Mouse (Mus musculus) stomach, embryonic 15.5 days (tissue): ENCODE measurements around the gene Kcnj12. TPM values are rescaled to one million over a fixed set of nuclear protein-coding genes. Genes with fewer than 3 reads are reported as not detected.

Source experiments
- ATAC-seq: fragments of 200-750 bp; cut with Nextera tagmentation; 2 replicates; pipeline ENCODE4 v1.8.0; 2017; ENCODE audit warnings: low read depth, moderate number of reproducible peaks, moderate TSS enrichment; ENCODE audit not compliant: insufficient read depth, low FRiP score
- H3K27ac ChIP-seq: fragments of 300-500 bp; sonication (generic); 2 replicates; pipeline ENCODE4 v1.5.1; 2015; ENCODE audit warnings: mild to moderate bottlenecking, inconsistent platforms
- H3K27me3 ChIP-seq: fragments of 300-500 bp; sonication (generic); replicated peaks from 2 replicates; pipeline ENCODE4 v1.6.1; 2015; ENCODE audit warnings: inconsistent platforms
- H3K36me3 ChIP-seq: fragments of 300-500 bp; sonication (generic); 2 replicates; pipeline ENCODE4 v1.6.1; 2015; ENCODE audit warnings: inconsistent platforms
- H3K4me1 ChIP-seq: fragments of 300-500 bp; sonication (generic); 2 replicates; pipeline ENCODE4 v1.6.1; 2015; ENCODE audit warnings: inconsistent platforms
- H3K4me2 ChIP-seq: fragments of 300-500 bp; sonication (generic); 2 replicates; pipeline ENCODE4 v1.6.1; 2015; ENCODE audit warnings: mild to moderate bottlenecking, inconsistent platforms
- H3K4me3 ChIP-seq: fragments of 300-500 bp; sonication (generic); replicated peaks from 2 replicates; pipeline ENCODE4 v1.5.1; 2015; ENCODE audit warnings: inconsistent platforms
- H3K9ac ChIP-seq: fragments of 300-500 bp; sonication (generic); 2 replicates; pipeline ENCODE4 v1.6.1; 2015; ENCODE audit warnings: inconsistent platforms
- H3K9me3 ChIP-seq: fragments of 300-500 bp; sonication (generic); 2 replicates; pipeline ENCODE4 v1.6.1; 2016; ENCODE audit warnings: inconsistent platforms
- WGBS: fragments of 180-500 bp; shearing (Covaris S2); methylation state at CpG from one replicate; pipeline ENCODE4 v1.1.7; 2015; 5-methylcytosine and 5-hydroxymethylcytosine counted together
- polyA plus RNA-seq: library from polyadenylated mRNA; unstranded; fragments of >200 nt; fragmentation: Nextera tagmentation; extraction: Ambion mirVana; gene quantifications from 2 replicates; pipeline ENCODE4 v1.2.1, GENCODE M21; 2015

Gene Kcnj12
- polyA plus RNA-seq, 1 experiment from 2014 or later: 1.7 TPM

DNA sequence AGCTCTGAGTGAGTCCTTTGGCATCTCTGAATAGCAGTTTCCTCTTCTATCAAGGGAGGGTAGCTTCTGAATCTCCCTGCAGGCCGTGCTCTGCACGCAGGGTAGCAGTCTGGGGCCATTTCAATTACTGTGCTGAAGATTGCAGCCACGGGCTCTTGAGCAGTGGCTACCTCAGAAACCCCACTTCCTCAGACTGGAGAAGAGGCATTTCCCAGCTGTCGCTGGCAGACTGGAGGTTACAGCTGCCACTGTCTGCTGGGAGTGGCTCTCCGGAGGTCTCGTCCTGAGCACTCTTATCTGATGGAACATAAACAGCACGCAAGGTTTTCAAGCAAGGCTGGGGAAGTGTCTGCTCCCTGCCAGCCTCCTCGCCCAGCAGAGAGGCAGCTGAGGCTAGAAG is 20.2 kb downstream of the Kcnj12 start:
- 5% methylated on average over 8 of the region's 8 CpGs for WGBS
- H3K4me2 ChIP-seq: no peak overlapping the region
- peaks cover 8% of the 10 kb centered on the region for H3K4me1 ChIP-seq
- H3K27me3 ChIP-seq: 0 out of 2 replicates have a peak, but pooled peaks cover 5% of the 10 kb centered on the region
- no peak overlapping the region for H3K9ac ChIP-seq
- no peak; the same call in 1 of the 2 replicates for ATAC-seq
- H3K27ac ChIP-seq: no peak overlapping the region
- no peaks in the 10 kb centered on the region for H3K36me3 ChIP-seq
- no peak overlapping the region for H3K4me3 ChIP-seq
- no peaks in the 10 kb centered on the region for H3K9me3 ChIP-seq

DNA sequence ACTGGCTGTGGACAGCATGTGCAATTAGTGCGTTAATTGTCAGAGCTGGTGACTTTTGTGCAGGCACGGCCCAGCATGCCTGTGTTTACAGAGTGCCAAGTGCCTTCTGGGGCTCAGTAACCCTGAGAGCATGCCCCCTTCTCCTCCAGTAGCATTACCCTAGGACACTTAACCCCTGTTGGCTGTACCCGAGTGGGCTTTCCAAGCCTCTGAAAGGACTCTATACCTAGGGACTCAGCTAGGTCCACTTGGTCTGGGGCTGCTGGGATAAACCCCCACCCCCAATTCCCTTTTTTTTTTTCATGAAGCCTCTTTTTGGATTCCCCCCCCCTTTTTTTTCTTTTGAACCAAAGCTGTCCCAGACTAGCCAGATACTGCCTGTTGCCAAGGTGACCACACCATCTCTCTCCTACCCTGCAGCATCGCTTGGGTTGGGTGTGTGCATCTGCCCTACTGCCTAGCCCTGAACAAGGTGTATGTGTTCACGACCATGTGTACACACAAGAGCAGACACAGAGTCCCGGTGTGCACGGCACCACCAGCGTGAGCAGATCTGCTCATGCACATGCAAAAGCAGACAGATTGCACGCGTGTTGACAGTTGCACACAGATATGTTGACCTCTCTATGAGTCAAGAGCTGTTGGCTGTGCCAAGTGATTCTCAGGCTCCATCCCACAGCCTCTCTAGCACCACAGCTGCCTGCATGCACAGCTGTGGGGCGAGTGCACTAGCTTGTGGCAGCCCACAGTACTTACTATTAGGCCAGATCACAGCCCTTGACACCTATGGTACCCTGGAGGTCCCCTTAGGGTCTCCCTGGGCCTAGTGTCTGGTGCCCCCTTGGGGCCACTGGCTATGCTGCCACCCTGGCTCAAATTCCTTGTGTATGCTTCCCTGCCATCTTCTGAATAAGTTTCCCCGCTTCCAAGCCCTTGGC is 21.0 kb downstream of the Kcnj12 start:
- Histone ChIP-seq H3K36me3 (no peaks in the 10 kb centered on the region), H3K9ac (no peak overlapping the region), H3K27ac (no peak overlapping the region), H3K4me3 (no peak overlapping the region), H3K4me1 (peaks cover 8% of the 10 kb centered on the region), H3K4me2 (no peak overlapping the region), H3K9me3 (no peaks in the 10 kb centered on the region), H3K27me3 (0 out of 2 replicates have a peak, but pooled peaks cover 5% of the 10 kb centered on the region)
- no peak for ATAC-seq
- WGBS: 67% methylated on average over 12 of the region's 12 CpGs

DNA sequence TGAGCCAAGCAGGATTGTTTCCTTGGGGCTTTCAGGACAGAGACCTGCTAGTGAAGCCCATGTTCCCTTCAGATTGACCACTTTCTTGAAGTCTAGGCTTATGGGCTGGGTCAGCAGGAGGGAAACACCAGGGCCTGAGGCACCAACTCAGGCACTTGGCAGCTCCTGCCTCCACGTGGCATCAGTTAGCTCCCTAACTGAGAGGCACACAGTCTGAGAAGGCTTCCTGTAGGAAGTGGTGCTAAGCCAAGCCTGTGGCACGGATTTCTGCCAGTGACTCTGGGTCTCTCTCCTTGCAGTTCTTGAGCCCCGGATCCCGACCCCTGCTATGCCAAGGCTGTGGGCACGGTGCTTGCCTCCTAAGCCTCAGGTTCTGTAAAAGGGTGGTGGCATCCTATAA is 22.4 kb downstream of the Kcnj12 start:
- Histone ChIP-seq H3K4me1 (peaks cover 8% of the 10 kb centered on the region), H3K9me3 (no peaks in the 10 kb centered on the region), H3K27me3 (0 out of 2 replicates have a peak, but pooled peaks cover 5% of the 10 kb centered on the region), H3K4me2 (no peak overlapping the region), H3K9ac (no peak overlapping the region), H3K36me3 (no peaks in the 10 kb centered on the region), H3K27ac (no peak overlapping the region), H3K4me3 (no peak overlapping the region)
- no peak for ATAC-seq
- 81% methylated on average over 5 of the region's 5 CpGs for WGBS

DNA sequence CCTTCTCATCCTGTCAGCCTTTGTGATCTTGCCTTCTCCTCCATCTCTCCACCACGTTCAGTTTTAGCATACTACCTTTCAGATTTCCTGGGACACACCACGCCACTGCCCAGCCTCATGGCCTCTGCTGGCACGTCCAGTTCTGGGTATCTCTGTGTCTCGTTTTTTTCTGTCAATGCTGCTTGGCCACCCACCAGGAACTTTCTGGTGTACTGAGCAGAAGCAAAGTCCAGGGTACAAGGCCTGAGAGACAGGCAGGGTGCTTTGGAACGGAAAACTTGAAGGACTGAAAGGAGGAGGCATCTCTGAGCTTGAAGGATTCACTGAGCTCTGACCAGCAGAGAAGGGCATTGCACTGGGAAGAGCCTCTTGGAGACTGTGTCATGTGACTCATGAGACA is 25.1 kb downstream of the Kcnj12 start:
- Histone ChIP-seq H3K27me3 (no peaks in the 10 kb centered on the region), H3K27ac (no peak overlapping the region), H3K9ac (no peak overlapping the region), H3K4me3 (no peak overlapping the region), H3K36me3 (no peaks in the 10 kb centered on the region), H3K4me2 (no peak overlapping the region), H3K4me1 (peaks cover 7% of the 10 kb centered on the region), H3K9me3 (no peaks in the 10 kb centered on the region)
- 70% methylated on average over 5 of the region's 5 CpGs for WGBS
- ATAC-seq: no peak

DNA sequence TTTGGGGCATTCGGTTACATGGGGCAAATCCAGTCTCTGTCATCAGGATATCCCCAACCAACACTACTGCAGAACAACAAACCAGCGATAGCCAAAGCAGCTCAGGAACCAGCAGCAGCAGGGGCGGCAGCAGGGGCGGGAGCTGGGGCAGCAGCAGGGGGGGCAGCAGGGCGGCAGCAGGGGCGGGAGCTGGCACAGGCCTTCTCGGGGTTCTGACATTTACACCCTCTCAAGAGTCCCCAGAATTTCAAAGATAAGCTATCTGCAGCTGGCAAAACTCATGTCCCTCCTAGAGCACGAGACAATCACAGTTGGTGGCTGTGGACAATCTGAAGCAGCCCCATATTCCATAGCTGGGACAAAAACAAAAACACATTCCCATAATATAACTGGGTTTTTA is 28.8 kb downstream of the Kcnj12 start:
- Histone ChIP-seq H3K36me3 (no peaks in the 10 kb centered on the region), H3K9ac (no peak overlapping the region), H3K4me1 (no peaks in the 10 kb centered on the region), H3K27me3 (no peaks in the 10 kb centered on the region), H3K4me3 (no peak overlapping the region), H3K9me3 (no peaks in the 10 kb centered on the region), H3K27ac (no peak overlapping the region), H3K4me2 (no peak overlapping the region)
- 33% methylated on average over 8 of the region's 8 CpGs for WGBS
- ATAC-seq: no peak

DNA sequence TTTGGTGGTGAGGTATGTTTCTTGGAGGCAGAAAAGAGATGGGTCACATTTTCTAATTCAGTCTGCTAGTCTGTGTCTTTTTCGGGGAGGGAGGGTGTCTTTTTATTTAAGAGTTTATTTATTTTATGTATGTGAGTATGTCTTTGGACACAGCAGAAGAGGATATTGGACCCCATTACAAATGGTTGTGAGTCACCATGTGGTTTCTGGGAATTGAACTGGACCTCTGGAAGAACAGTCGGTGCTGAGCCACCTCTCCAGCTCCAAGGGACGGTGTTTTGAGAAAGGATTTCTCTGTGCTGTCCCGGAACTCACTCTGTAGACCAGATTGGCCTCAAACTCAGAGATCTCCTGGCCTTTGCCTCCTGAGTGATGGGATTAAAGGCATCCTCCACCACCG is 34.5 kb downstream of the Kcnj12 start:
- no peak for ATAC-seq
- Histone ChIP-seq H3K4me3 (no peak overlapping the region), H3K4me2 (no peak overlapping the region), H3K27me3 (no peaks in the 10 kb centered on the region), H3K36me3 (no peaks in the 10 kb centered on the region), H3K9me3 (no peaks in the 10 kb centered on the region), H3K27ac (no peak overlapping the region), H3K4me1 (no peaks in the 10 kb centered on the region), H3K9ac (no peak overlapping the region)
- 64% methylated on average over 5 of the region's 5 CpGs for WGBS

DNA sequence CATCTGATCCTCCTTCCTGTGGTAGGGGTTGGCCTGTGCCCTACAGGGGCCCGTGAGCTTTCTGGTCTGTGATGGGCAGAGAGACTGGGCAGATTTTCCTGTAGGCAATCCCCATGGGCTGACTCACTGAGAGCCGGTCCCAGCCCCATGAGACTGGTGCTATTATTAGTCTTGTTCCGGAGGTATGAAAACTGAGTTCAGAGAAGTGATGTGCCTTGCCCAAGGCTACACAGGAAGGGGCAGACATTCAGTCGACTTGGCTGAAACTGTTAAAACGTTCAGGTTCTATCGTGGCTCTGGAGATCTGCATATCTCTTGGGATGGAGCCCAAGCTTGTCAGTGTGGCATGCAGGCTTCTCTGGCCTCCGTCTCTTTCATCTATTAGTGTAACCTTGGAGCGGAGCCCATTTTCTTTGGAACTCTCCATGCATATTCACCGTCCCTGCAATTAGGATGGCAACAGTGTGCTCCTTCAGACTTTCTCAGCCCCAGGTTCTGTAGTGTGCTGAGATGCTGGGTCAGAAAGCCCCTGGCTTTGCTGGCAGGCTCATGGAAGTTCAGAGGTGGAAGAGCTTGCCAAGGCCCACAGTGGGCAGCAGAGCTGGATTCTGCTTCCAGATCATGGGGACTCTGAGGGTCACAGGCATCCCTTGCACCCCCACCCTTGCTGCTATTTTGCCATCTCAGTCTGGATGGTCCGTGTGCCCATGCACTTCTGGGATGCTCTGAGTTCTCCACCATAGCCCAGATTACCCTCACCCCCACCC is 37.5 kb downstream of the Kcnj12 start:
- 59% methylated on average over 10 of the region's 10 CpGs for WGBS
- Histone ChIP-seq H3K27me3 (no peaks in the 10 kb centered on the region), H3K27ac (no peak overlapping the region), H3K9me3 (no peaks in the 10 kb centered on the region), H3K4me2 (no peak overlapping the region), H3K4me1 (no peaks in the 10 kb centered on the region), H3K36me3 (no peaks in the 10 kb centered on the region), H3K4me3 (no peak overlapping the region), H3K9ac (no peak overlapping the region)
- ATAC-seq: no peak

DNA sequence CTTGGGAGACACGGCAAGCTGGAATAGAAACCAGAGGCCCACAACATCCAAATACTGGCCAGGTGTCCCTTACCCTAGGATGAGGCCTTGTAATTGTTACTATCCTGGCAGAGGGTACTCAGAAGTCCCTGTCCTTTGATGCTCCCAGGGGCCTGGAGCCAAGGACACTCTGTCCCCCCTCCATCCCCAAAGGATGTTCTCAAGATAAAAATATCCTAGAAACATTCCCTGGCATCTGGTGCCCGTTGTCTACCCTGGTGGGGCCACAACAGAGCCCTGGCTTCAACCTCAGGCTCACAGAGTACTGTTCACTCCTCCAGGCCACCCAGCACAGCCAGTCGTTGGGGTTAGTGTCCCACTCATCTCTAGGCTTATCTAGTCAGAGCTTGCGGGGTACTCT is 38.3 kb downstream of the Kcnj12 start:
- ATAC-seq: no peak

DNA sequence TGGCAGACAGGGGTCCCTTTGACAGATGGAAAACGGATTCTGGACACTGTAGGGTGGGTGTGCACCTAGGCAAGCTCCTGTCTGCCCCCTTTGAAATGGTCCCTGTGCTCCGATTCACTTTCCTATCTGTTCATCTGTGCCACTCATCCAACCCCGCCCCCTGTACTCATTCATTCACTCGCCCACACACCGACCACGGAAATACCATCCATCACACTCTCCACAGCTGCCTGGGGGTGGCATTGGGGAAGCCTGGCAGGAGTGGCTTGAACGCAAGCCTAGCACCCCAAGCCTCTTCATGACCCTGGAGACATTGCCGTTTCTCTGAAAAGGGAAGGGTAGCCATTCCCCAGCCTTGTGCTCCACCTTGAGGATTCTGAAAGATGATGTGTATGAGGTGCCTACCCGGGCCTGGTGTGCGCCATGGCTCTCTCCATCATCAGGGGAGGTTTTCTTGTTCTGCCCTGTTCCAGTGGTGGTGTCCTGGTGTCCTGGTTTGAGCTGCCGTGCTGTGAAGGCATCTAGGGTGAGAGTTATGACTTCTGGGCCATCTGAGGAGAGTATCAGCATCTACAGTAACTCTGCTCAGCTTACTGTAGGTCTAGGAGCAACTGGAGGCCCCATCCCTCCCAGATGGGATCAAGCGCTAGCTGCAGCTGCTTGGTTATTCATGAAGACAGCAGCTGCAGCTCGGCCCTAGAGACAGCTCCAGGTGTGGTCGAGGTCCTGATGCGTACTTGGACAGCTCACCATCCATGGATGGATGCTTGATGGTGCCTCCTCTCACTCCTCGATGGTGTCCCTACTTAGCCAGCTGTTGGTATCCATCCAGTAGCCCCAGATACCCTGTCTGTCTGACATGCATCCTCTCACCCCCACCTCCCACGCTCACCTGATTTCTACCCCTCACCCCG is 40.4 kb downstream of the Kcnj12 start:
- Histone ChIP-seq H3K36me3 (no peaks in the 10 kb centered on the region), H3K27me3 (no peaks in the 10 kb centered on the region), H3K4me1 (no peaks in the 10 kb centered on the region), H3K27ac (no peak overlapping the region), H3K4me2 (no peak overlapping the region), H3K9me3 (no peaks in the 10 kb centered on the region), H3K4me3 (no peak overlapping the region), H3K9ac (no peak overlapping the region)
- no peak for ATAC-seq
- WGBS: 76% methylated on average over 18 of the region's 18 CpGs

More for the DNA sequence above, 38.3 kb downstream of the Kcnj12 start:
- H3K27me3 ChIP-seq: no peaks in the 10 kb centered on the region
- no peak overlapping the region for H3K9ac ChIP-seq
- H3K4me1 ChIP-seq: no peaks in the 10 kb centered on the region
- no peaks in the 10 kb centered on the region for H3K36me3 ChIP-seq
- H3K27ac ChIP-seq: no peak overlapping the region
- no peaks in the 10 kb centered on the region for H3K9me3 ChIP-seq
- 89% methylated on average over 4 of the region's 4 CpGs for WGBS
- H3K4me2 ChIP-seq: no peak overlapping the region
- no peak overlapping the region for H3K4me3 ChIP-seq

DNA sequence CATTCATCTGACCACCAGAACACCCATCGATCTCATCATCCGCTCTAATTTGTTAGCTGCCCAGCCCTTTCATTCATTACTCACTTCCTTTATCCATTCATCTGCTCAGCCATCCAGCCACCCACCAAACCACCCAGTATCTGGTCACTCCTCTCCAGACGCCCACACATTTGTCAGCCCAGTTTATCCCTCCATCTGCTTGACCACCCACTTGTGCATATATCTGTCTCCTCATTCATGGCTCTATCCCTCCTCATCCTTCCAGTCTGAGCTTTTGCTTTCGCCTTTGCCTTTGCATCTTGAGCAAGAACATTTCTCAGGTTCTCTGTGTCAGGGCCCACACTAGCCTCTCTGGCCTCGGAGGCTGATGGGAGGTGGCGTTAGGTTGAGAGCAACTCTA is 41.1 kb downstream of the Kcnj12 start:
- Histone ChIP-seq H3K9me3 (no peaks in the 10 kb centered on the region), H3K36me3 (no peaks in the 10 kb centered on the region), H3K27me3 (no peaks in the 10 kb centered on the region), H3K4me2 (no peak overlapping the region), H3K4me3 (no peak overlapping the region), H3K27ac (no peak overlapping the region), H3K4me1 (no peaks in the 10 kb centered on the region), H3K9ac (no peak overlapping the region)
- ATAC-seq: no peak
- WGBS: 80% methylated on average over 6 of the region's 6 CpGs

DNA sequence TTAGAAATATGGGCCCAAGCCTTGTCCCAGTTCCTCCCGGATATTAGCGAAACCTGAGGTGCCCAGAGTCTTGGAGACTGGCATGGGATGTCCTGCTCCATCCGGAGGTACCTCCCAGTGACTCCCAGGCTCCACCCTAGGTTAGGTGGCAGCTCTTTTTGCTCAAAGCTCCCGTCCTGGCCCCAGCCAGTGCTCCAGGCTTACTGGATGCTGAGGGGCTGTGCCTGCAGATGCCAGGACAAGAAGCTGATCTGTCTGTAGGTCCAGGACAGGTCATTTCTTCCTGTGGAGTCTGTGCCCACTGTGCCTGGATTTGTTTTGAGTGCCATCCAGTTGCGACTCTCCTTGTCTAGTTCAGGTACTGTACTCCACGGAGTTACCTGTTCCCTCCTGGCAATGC is 43.3 kb downstream of the Kcnj12 start:
- WGBS: 89% methylated on average over 6 of the region's 6 CpGs

More for the DNA sequence above, 43.3 kb downstream of the Kcnj12 start:
- Histone ChIP-seq H3K9me3 (no peaks in the 10 kb centered on the region), H3K4me1 (no peaks in the 10 kb centered on the region), H3K4me3 (no peak overlapping the region), H3K4me2 (no peak overlapping the region), H3K9ac (no peak overlapping the region), H3K27ac (no peak overlapping the region), H3K27me3 (no peaks in the 10 kb centered on the region), H3K36me3 (no peaks in the 10 kb centered on the region)
- no peak for ATAC-seq
